Mouse (Mus musculus): ENCODE data around the gene Heatr5b.
"Not testable (repeated sequence)": the region's sequence is repeated elsewhere in the genome, so short reads cannot be mapped to it uniquely, and the experiment has no call there.

Heatr5b gene

DNA sequence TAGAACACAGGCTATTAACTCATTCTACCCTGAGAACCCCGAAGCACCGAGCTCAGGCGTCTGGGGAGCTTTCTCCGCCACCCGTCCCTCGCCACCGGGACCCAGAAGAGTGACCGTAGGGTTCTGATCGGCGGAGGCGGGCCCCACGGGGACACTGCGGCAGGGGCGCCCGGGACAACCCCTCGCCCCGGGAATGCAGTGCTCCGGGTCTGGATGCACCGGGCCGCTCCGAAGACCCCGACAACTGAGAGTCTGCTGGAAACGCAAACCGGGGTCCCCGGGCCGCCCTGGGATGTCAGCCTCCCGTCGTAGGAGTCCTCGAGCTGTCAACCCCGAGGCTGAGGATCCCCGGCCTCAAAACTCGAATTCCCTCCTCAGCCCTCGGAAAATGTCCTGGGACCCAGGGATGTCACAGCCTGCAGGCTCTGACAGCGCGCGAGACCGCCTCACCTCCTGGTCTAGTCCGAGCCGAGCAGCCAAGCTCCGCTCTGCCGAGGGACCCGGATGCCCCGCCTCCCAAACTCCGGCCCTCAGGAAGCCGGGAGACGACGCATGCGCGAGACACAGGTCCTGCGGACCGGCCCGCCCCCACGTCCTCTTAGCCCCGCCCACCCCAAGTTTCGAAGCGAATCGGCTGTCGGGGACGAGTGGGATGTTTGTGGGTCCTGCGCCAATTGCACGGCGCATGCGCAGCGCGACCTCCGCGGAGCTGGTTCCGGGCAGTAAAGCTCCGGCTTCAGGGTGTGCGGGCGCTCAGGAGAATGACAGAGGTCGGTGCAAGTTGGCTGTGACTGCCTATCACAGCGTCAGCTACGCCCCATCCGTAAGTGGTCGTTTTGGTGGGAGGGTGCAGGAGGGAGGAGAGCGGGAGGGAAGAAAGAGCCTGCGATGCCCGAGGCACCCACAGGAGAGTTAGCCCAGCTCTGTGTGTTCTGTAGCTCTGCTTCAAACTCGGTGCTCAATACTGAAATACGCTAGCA lies at the start of gene Heatr5b, which contains the start of gene Gpatch11:
Gene Heatr5b, minus strand, starts transcription at position 509 of the 980 bp plus-strand sequence.
Gene Gpatch11, plus strand, starts transcription at position 712 of the 980 bp plus-strand sequence.
- in situ Hi-C loops (cut with MboI, MseI) = loop anchor here (5.0 to 10.0 kb wide), 3 partner anchors 47 to 1260 kb away; partner anchors contain the start of gene Eif2ak2

DNA sequence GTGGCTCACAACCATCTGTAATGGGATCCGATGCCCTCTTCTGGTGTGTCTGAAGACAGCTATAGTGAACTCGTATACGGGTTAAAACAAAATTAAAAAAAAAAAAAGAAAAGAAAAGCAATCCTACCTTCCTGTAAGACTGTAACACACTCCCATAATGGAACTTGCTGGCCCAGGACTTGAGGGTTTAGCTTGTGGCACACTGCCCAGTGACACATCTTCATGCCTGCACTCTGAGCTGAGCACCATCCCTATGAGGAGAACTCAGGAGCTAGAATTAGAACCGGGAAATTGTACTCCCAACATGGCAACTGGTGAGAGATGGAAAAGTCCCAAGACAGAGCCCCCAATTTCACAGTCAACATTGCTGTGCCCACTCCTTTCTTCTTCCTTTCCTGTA lies 48.1 kb upstream of the Heatr5b start:
- in situ Hi-C loops (cut with MboI, MseI) = loop anchor here (5.0 kb wide), 1 partner anchor 46 kb away; the partner anchor contains the start of genes Gpatch11 and Heatr5b

- in situ Hi-C loops (cut with MboI, MseI) = loop anchor here (5.0 kb wide), 1 partner anchor 45 kb away; the partner anchor contains the start of genes Gpatch11 and Heatr5b
Observed at GRCm38 (mm10) chr17:78882401-78883112, 47.4 kb upstream of the Heatr5b start, which contains the start of gene Eif2ak2. Gene Eif2ak2, minus strand, starts transcription at chr17:78882573.

GRCm38 (mm10) chr17:78881878-78882304 lies 46.7 kb upstream of the Heatr5b start:
- in situ Hi-C loops (cut with MboI, MseI) = loop anchor here (5.0 kb wide), 1 partner anchor 45 kb away; the partner anchor contains the start of genes Gpatch11 and Heatr5b

DNA sequence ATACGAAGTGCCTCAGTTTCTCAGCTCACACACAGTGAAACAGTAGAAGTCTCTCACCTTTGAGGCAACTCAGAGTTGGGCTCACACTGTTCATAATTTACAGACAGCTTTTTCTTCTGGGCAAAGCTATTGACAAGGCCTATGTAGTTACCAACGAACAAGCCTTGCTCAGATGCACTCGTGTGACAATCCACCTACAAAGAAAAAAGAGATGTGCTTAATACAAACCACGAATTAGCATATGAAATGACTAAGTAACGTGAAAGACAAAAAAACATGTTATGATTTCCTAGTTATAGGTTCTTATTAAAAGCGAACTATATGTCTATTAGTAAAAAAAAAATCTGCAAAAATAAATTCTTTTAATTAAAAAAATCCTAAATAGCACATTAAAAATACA lies 38.7 kb upstream of the Heatr5b start:
- in situ Hi-C loops (cut with MboI, MseI) = no loop called here

- in situ Hi-C loops (cut with MboI, MseI) = no loop called here
Observed at GRCm38 (mm10) chr17:78856243-78856642, 21.1 kb upstream of the Heatr5b start.

GRCm38 (mm10) chr17:78842271-78842928 lies 7.2 kb upstream of the Heatr5b start:
- in situ Hi-C loops (cut with MboI, MseI) = no loop called here

GRCm38 (mm10) chr17:78836056-78836455 lies 892 bp upstream of the Heatr5b start:
- in situ Hi-C loops (cut with MboI, MseI) = loop anchor here (5.0 to 10.0 kb wide), 3 partner anchors 46 to 1259 kb away; partner anchors contain the start of gene Eif2ak2

DNA sequence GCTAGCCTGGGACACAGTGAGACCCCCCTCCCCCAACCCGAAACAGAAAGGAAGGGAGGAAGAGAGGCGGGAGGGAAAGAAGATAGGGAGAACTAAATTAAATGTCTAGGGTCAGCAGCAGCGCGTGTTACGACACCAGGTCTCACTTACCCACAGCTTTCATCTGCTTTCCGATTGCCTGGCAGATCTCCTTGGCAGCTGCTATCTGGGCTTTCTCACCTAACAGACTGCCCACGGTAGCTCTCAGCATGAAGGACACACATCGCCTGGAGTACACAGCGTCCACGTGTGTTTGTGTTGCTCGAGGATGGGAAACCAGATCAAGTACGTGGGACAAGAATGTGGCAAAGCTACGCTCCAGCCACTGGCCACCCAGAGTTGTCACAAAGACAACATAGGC lies 10.8 kb downstream of the Heatr5b start:
- in situ Hi-C loops (cut with MboI, MseI) = no loop called here

DNA sequence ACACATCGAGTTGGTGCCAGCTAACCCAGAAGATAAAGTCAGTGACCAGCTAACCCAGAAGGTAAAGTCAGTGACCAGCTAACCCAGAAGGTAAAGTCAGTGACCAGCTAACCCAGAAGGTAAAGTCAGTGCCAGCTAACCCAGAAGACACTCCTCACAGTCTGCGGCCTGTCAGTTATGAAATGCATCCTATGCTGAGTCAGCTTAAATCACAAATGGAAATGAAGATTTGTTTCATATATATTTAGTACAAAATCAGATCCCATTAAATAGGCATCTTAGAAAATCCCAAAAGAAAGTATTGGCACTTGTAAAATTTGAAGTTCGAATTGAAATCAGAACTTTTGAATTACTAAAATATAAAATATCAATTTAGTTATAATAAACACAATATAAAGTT lies 25.6 kb downstream of the Heatr5b start:
- in situ Hi-C loops (cut with MboI, MseI) = no loop called here

GRCm38 (mm10) chr17:78809019-78809418 lies 26.1 kb downstream of the Heatr5b start:
- in situ Hi-C loops (cut with MboI, MseI) = no loop called here

DNA sequence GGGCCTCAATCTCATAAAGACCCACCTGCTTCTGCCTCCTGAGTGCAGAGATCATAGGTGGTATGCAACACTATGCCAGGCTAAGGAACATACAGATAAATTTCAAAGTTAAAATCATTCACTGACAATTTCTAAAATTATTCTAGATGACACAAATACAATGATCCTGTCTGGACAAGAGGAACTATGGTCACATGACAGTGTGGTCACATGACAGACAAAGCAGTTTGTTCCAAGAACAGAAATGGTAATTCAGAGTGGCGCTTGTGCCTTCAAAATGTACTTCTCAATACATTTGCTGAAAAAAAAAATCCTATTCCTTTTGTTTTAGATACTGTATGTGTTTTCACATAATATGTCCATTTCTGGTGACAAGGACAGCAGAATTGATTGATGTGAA lies 37.9 kb downstream of the Heatr5b start:
- in situ Hi-C loops (cut with MboI, MseI) = loop anchor here (10.0 kb wide), 1 partner anchor 398 kb away; no protein-coding TSS in a partner anchor

DNA sequence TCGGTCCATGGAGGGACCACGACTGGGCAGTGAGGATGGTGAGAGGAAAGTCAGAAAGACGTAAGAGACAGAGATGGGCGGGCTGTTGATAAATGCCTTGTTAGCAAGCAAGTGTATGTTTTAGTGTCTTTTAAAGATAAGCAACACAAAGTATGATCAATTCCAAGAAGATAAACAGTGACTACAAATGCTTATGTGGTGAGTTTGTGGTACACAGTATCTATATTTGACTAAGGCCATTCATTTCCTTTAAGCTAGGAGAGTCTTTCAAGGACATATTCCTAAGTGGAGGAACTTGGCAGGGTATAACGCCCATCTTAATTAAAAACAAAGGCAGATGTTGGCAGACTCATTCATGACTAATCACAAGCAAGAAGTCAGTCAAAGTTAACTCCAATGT lies 40.8 kb downstream of the Heatr5b start:
- in situ Hi-C loops (cut with MboI, MseI) = loop anchor here (10.0 kb wide), 1 partner anchor 400 kb away; no protein-coding TSS in a partner anchor

- in situ Hi-C loops (cut with MboI, MseI) = loop anchor here (10.0 kb wide), 1 partner anchor 403 kb away; no protein-coding TSS in a partner anchor
Observed at GRCm38 (mm10) chr17:78792122-78792521, 43.0 kb downstream of the Heatr5b start.

DNA sequence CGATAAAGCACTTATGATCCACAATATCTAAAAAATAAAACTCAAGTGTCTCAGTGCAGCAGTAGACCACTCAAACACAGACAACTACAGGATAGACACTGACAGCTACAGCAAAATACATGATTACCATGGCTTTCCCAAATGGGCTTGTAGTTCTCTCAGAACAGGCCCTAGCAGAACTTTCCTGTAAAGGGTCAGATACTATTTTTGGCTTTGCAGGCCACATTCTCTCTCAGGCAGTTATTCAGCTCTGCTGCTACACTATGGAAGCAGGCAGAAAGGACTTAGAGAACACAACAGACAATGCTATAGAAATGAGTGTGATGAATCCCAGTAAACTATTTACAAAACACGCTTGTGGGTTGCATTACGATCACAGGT lies 43.5 kb downstream of the Heatr5b start:
- in situ Hi-C loops (cut with MboI, MseI) = loop anchor here (10.0 kb wide), 1 partner anchor 403 kb away; no protein-coding TSS in a partner anchor

DNA sequence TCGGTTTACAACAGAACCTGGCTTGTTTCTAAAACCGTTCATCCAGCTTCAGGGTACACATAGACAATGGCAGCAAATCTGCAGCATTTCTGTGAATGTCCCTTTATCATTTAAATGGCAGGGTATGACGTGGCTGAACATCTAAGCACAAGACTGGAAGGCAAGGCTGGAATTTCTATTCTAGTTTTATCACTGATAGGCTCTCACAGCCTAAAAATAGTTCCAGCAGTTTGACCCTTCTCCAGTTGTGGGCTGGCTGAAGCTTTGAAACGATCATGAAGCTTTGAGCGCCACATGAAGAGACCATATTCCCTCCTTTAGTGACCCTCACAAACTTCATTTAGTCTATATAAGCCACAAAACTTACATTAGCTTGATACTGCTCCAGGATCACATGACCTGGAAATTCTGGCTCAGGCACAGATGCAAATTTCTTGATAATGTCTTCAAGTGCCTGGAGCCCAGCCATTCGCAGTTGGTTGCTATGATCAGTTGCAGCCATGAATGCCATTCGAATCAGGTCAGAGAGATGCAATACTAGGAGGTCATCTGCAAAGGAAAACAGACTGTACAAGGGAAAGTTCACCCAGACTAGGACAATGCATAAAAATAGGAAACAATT lies 44.0 kb downstream of the Heatr5b start:
- in situ Hi-C loops (cut with MboI, MseI) = loop anchor here (10.0 kb wide), 1 partner anchor 404 kb away; no protein-coding TSS in a partner anchor

GRCm38 (mm10) chr17:78788273-78788672 lies 46.9 kb downstream of the Heatr5b start:
- in situ Hi-C loops (cut with MboI, MseI) = not testable (repeated sequence)

GRCm38 (mm10) chr17:78778765-78779164 lies 56.4 kb downstream of the Heatr5b start:
- in situ Hi-C loops (cut with MboI, MseI) = no loop called here

- in situ Hi-C loops (cut with MboI, MseI) = no loop called here
Observed at GRCm38 (mm10) chr17:78772317-78772716, 62.8 kb downstream of the Heatr5b start.

DNA sequence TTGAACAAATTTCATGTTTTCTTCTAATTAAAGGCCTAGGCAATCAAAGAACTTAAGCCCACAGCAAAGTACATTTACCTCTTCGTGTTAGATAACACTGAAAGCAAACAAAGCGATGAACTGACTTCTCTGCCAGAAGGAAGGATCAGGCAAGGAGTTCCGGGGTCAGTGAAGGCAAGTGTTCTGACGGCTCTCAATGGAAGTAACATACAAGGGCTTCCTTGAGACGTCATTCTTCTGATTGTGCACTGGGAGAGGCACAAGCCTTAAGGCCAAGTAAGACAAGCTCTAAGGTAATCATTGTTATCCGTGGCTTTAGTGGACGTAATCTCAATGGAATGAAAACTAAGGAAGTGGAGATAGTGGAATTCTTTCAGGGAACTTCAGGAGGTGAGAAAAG lies 64.2 kb downstream of the Heatr5b start:
- in situ Hi-C loops (cut with MboI, MseI) = no loop called here
